Mouse (Mus musculus) liver, adult 2 months (tissue): ENCODE results near the gene Meis3.

Source experiments
- CTCF ChIP-seq: fragments of 200-500 bp; IDR thresholded peaks from 2 replicates; pipeline ENCODE4 v1.5.1; 2011; ENCODE audit warnings: low read depth, low read length, control low read depth
- POLR2A ChIP-seq: fragments of 200-500 bp; IDR thresholded peaks from 2 replicates; pipeline ENCODE4 v1.6.1; 2011; ENCODE audit warnings: low read length, control low read depth; ENCODE audit not compliant: insufficient read depth; ENCODE audit errors: extremely low read depth

DNA sequence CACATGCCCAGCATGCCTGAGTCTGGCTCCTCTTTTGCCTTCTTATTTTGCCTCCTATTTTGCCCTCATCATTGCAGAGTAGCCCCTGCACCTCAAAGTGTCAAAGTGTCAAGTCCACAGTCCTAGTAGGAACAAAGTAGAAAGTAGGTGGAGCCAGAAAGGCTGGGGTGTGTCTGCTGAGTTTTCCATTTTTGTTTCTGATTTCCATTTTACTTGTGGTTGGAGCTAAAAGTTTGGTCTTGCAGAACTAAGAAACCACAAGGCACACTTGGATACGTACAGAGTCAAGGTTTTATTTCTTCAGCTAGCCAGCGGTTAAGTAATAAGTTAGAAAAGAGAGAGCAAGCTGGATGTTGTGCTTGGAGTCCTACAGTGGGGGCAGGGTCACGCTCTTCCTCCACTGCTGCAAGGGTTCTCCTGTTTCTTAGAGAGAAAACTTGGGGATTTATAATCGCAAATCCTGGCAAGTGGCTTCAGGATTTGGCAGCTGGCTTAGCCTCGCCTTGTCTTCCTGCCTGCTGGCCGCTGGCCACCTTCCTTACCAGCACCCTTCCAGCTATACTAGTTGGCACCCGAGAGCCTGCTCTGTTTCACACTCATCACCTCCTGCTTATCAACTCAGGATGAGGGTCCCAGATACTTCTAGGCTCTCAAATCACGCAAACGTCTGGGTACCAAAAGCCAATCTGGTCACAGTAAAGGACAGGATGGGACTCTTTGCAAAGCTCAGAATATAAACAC, 19.6 kb upstream of the Meis3 start:
- TF ChIP-seq POLR2A = no peak
- TF ChIP-seq CTCF = no peak
